Mouse (Mus musculus) left cerebral cortex, adult 9 months (tissue): ENCODE measurements around the gene Olfr514.

ENCODE experiments used
- DNase-seq, 2 experiments: peaks; one replicate each; pipeline ENCODE4 v3.0.0; 2022; ENCODE audit warnings: low spot score in 2 of 2

Olfr514 gene

GRCm38 (mm10) chr7:108825897-108826296 lies at the start of gene Olfr514:
Gene Olfr514 (minus strand): TSS chr7:108825997.
- DNase-seq = no peak

- no peak for DNase-seq
Observed at GRCm38 (mm10) chr7:108872279-108872678, 46.5 kb upstream of the Olfr514 start, which contains the start of gene Olfr517. Gene Olfr517 (minus strand): TSS chr7:108872379.

GRCm38 (mm10) chr7:108850429-108850828 lies 24.6 kb upstream of the Olfr514 start, which contains the start of gene Olfr516:
Gene Olfr516 (minus strand): TSS chr7:108850529.
- DNase-seq = no peak

- peak in 1 of 2 experiments; percentile 3 for DNase-seq
Observed at GRCm38 (mm10) chr7:108814593-108815215, 11.1 kb downstream of the Olfr514 start.

GRCm38 (mm10) chr7:108797205-108797933 lies 28.4 kb downstream of the Olfr514 start:
- no peak for DNase-seq
